Mouse (Mus musculus) liver, embryonic 13.5 days (tissue): ENCODE data around the gene Fbxl8. TPM values are rescaled to one million over a fixed set of nuclear protein-coding genes. Genes with fewer than 3 reads are reported as not detected.

Experiments
- ATAC-seq: fragments of 200-750 bp; cut with Nextera tagmentation; 2 replicates; pipeline ENCODE4 v1.8.0; 2017; ENCODE audit warnings: low read depth, mild to moderate bottlenecking, moderate number of reproducible peaks, moderate library complexity
- DNase-seq: peaks from one replicate; pipeline ENCODE4 v3.0.0; 2022
- H3K27ac ChIP-seq: fragments of 300-500 bp; sonication (generic); 2 replicates; pipeline ENCODE4 v1.5.1; 2015; ENCODE audit warnings: moderate library complexity, mild to moderate bottlenecking, inconsistent platforms
- H3K27me3 ChIP-seq: fragments of 300-500 bp; sonication (generic); 2 replicates; pipeline ENCODE4 v1.6.1; 2015; ENCODE audit warnings: mild to moderate bottlenecking, inconsistent platforms
- H3K36me3 ChIP-seq: fragments of 300-500 bp; sonication (generic); 2 replicates; pipeline ENCODE4 v1.6.1; 2015; ENCODE audit warnings: mild to moderate bottlenecking, inconsistent platforms
- H3K4me1 ChIP-seq: fragments of 300-500 bp; sonication (generic); replicated peaks from 2 replicates; pipeline ENCODE4 v1.6.1; 2015; ENCODE audit warnings: inconsistent platforms
- H3K4me2 ChIP-seq: fragments of 300-500 bp; sonication (generic); 2 replicates; pipeline ENCODE4 v1.6.1; 2015; ENCODE audit warnings: inconsistent platforms, mild to moderate bottlenecking, moderate library complexity
- H3K4me3 ChIP-seq: fragments of 300-500 bp; sonication (generic); replicated peaks from 2 replicates; pipeline ENCODE4 v1.5.1; 2015; ENCODE audit warnings: mild to moderate bottlenecking, inconsistent platforms
- H3K9ac ChIP-seq: fragments of 300-500 bp; sonication (generic); 2 replicates; pipeline ENCODE4 v1.6.1; 2015; ENCODE audit warnings: mild to moderate bottlenecking, inconsistent platforms
- H3K9me3 ChIP-seq: fragments of 300-500 bp; sonication (generic); replicated peaks from 2 replicates; pipeline ENCODE4 v1.6.1; 2016; ENCODE audit warnings: inconsistent platforms
- WGBS: fragments of 180-500 bp; shearing (Covaris S2); methylation state at CpG from one replicate; pipeline ENCODE4 v1.1.7; 2015; ENCODE audit not compliant: insufficient replicate concordance; 5-methylcytosine and 5-hydroxymethylcytosine counted together
- polyA plus RNA-seq: library from polyadenylated mRNA; unstranded; fragments of >200 nt; fragmentation: Nextera tagmentation; extraction: Ambion mirVana; gene quantifications from 2 replicates; pipeline ENCODE4 v1.2.1, GENCODE M21; 2015

Gene Fbxl8
- polyA plus RNA-seq, 1 experiment from 2014 or later, result 0.98 TPM

- peaks cover 47% of the 10 kb centered on the region for H3K36me3 ChIP-seq
- 76% methylated on average over 1 of the region's 1 CpGs for WGBS
Observed at GRCm38 (mm10) chr8:105235206-105235605, 29.2 kb upstream of the Fbxl8 start.

GRCm38 (mm10) chr8:105237442-105238142 lies 26.9 kb upstream of the Fbxl8 start:
- peaks cover 18% of the 10 kb centered on the region for H3K4me1 ChIP-seq
- DNase-seq (no peak), ATAC-seq (no peak)
- H3K36me3 ChIP-seq, result peaks cover 62% of the 10 kb centered on the region
- H3K27me3 ChIP-seq, result no peaks in the 10 kb centered on the region
- H3K4me3 ChIP-seq, result no peak overlapping the region
- no peak overlapping the region for H3K27ac ChIP-seq
- H3K4me2 ChIP-seq, result no peak overlapping the region
- H3K9ac ChIP-seq, result no peak overlapping the region
- H3K9me3 ChIP-seq, result no peaks in the 10 kb centered on the region
- WGBS, result 74% methylated on average over 14 of the region's 14 CpGs

More at GRCm38 (mm10) chr8:105235206-105235605, 29.2 kb upstream of the Fbxl8 start:
- DNase-seq, result no peak
- Histone ChIP-seq H3K27ac (no peak overlapping the region), H3K4me3 (no peak overlapping the region), H3K9ac (no peak overlapping the region), H3K9me3 (no peaks in the 10 kb centered on the region), H3K4me1 (peaks cover 33% of the 10 kb centered on the region), H3K27me3 (no peaks in the 10 kb centered on the region), H3K4me2 (no peak overlapping the region)
- ATAC-seq, result no peak

DNA sequence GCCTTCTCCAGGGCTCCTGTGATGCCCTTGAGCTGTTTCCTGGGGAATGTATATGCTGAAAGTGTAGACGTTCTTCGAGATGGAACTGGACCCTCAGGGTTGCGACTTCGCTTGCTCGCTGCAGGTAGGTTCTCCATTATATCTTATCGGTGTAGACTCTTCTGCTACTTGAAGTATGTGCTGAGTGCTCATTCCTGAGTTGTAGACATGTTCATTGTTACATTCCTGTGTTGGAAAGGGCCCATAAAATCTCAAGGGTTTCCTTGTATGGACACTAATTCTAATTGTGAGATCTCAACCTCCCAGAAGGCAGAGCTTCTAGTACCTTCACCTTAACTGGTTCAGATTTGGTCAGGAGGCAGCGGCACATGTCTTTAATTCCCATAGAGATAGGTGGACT lies 23.4 kb upstream of the Fbxl8 start:
- peaks cover 59% of the 10 kb centered on the region for H3K36me3 ChIP-seq
- DNase-seq (no peak), ATAC-seq (no peak)
- H3K9me3 ChIP-seq, result no peaks in the 10 kb centered on the region
- no peaks in the 10 kb centered on the region for H3K27me3 ChIP-seq
- WGBS, result 94% methylated on average over 7 of the region's 7 CpGs
- no peak overlapping the region for H3K9ac ChIP-seq
- peaks cover 3% of the 10 kb centered on the region; the same call in 1 of the 2 replicates for H3K4me1 ChIP-seq
- no peak overlapping the region for H3K4me2 ChIP-seq
- H3K27ac ChIP-seq, result no peak overlapping the region
- no peak overlapping the region for H3K4me3 ChIP-seq

- no peaks in the 10 kb centered on the region for H3K9me3 ChIP-seq
- WGBS, result 85% methylated on average over 6 of the region's 6 CpGs
- H3K36me3 ChIP-seq, result peaks cover 67% of the 10 kb centered on the region
- peaks cover 37% of the 10 kb centered on the region for H3K4me1 ChIP-seq
- no peak overlapping the region for H3K4me2 ChIP-seq
- no peak overlapping the region for H3K9ac ChIP-seq
- DNase-seq (no peak), ATAC-seq (no peak)
- no peak overlapping the region for H3K4me3 ChIP-seq
- H3K27ac ChIP-seq, result no peak overlapping the region
- peaks cover 15% of the 10 kb centered on the region; the same call in 1 of the 2 replicates for H3K27me3 ChIP-seq
Observed at GRCm38 (mm10) chr8:105251954-105252353, 12.5 kb upstream of the Fbxl8 start.

DNA sequence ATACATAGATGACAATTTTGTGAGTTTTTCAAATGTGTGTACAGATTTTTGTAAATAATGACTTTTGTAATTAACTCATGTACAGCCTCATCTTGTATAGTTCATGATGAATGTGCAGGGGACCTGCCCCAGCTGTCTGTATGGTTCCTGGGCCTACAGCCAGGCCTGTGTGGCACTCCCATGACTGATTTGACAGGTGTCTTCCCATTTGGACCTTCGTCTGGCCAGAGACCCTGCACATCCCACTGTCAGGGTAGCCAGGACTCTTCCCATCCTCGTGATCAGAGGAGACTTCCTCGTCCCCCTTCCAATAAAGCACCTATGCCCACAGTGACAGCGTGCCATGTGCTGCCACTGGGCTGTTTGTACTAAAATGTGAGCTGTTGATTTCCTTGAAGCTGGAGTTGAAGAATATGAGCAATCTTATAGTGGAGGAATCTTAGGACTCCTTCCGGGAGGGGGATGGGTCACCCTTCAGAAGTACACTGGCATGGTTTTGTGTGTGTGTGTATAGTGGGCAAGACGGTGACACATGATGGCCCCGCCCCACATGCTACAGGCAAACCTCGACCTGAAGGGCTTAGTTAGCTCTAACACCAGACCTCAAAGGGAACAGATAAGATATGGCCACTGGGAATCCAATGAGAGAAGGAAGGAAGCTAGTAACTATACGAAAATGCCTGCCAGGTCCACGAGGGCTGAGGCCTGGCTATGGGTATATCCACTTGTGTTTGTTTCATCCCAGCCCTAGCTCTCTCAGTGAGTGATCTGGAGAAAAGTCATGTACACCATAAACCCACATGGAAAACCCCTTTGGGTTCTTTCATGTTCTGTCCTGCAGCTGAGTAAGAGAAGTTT lies 11.5 kb upstream of the Fbxl8 start:
- no peak overlapping the region for H3K4me3 ChIP-seq
- peaks cover 21% of the 10 kb centered on the region for H3K27me3 ChIP-seq
- H3K4me1 ChIP-seq, result peaks cover 37% of the 10 kb centered on the region
- H3K4me2 ChIP-seq, result no peak overlapping the region
- ATAC-seq, result no peak
- H3K9ac ChIP-seq, result no peak overlapping the region
- no peaks in the 10 kb centered on the region for H3K9me3 ChIP-seq
- no peak overlapping the region for H3K27ac ChIP-seq
- DNase-seq, result no peak
- WGBS, result 53% methylated on average over 10 of the region's 10 CpGs
- peaks cover 58% of the 10 kb centered on the region for H3K36me3 ChIP-seq

DNA sequence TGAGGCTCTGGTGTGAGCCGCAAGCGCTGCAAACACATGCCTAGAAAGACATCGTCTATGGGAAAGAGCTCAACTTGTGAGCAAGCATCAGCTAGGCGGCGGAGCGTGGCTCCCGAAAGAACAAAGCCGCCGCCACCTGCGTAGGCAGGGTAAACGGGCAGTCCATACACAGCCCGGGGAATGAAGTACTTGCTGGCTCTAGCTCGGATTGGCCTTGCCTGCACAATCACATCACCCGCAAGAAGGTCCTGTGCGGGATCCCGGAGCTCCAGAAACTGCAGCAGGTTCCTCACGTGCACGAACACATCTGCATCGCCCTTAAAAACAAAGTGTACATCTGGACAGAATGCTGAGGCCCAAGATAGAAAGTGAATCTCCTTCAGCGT lies 10.7 kb upstream of the Fbxl8 start:
- H3K9ac ChIP-seq, result peak overlapping the region; percentile 80; the same call in 1 of the 2 replicates
- no peak for ATAC-seq
- WGBS, result 56% methylated on average over 20 of the region's 20 CpGs

GRCm38 (mm10) chr8:105254152-105254965 lies 10.1 kb upstream of the Fbxl8 start:
- H3K9me3 ChIP-seq, result no peaks in the 10 kb centered on the region
- H3K27ac ChIP-seq, result peak overlapping the region; percentile 86
- DNase-seq (peak; percentile 79), ATAC-seq (peak; percentile 92)
- H3K9ac ChIP-seq, result peak overlapping the region; percentile 80
- H3K27me3 ChIP-seq, result peaks cover 35% of the 10 kb centered on the region
- peaks cover 44% of the 10 kb centered on the region for H3K36me3 ChIP-seq
- peak overlapping the region; percentile 74 for H3K4me3 ChIP-seq
- peak overlapping the region; percentile 99 for H3K4me2 ChIP-seq
- H3K4me1 ChIP-seq, result peaks cover 47% of the 10 kb centered on the region
- WGBS, result under 1% methylated on average over 74 of the region's 74 CpGs

More for the DNA sequence above, 10.7 kb upstream of the Fbxl8 start:
- peaks cover 50% of the 10 kb centered on the region for H3K36me3 ChIP-seq
- peaks cover 29% of the 10 kb centered on the region for H3K27me3 ChIP-seq
- H3K4me2 ChIP-seq, result peak overlapping the region; percentile 99
- H3K9me3 ChIP-seq, result no peaks in the 10 kb centered on the region
- no peak overlapping the region for H3K27ac ChIP-seq
- no peak for DNase-seq
- peak overlapping the region; percentile 74 for H3K4me3 ChIP-seq
- peaks cover 41% of the 10 kb centered on the region for H3K4me1 ChIP-seq

DNA sequence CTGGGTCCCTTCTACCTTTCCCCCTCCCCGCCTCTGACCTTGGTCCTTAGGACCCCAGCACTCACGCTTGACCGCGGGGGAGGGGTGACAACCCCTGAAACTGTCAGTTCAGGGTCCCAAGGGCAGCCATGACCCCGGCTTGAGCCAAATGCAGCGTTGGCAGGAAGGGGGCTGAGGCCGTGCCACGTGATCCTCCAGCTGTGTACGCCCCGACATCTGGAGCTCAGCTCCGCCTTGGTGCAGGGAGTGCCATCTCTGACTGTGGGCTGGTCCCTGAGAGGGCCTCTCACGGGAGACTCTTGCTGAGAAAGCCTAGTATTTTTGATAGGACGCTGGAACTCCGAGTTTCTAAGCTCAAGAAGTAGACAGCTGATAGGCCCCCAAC lies 9.5 kb upstream of the Fbxl8 start, which contains the start of gene B3gnt9:
TSS of gene B3gnt9 (minus strand) at position 188 of the 385 bp plus-strand sequence.
- H3K9ac ChIP-seq, result peak within 1 kb of the TSS; percentile 80
- H3K4me2 ChIP-seq, result peak within 1 kb of the TSS; percentile 99
- DNase-seq, result peak; percentile 75
- peak within 1 kb of the TSS; percentile 86 for H3K27ac ChIP-seq
- peak within 1 kb of the TSS; percentile 74 for H3K4me3 ChIP-seq
- H3K27me3 ChIP-seq, result peaks cover 41% of the 10 kb centered on the region
- peaks cover 53% of the 10 kb centered on the region for H3K4me1 ChIP-seq
- peak; percentile 89 for ATAC-seq
- WGBS, result 2% methylated on average over 14 of the region's 14 CpGs
- H3K36me3 ChIP-seq, result peaks cover 38% of the 10 kb centered on the region
- H3K9me3 ChIP-seq, result no peaks in the 10 kb centered on the region

GRCm38 (mm10) chr8:105257318-105258114 lies 6.9 kb upstream of the Fbxl8 start:
- Histone ChIP-seq H3K9ac (no peak overlapping the region), H3K36me3 (peaks cover 13% of the 10 kb centered on the region), H3K4me1 (peaks cover 61% of the 10 kb centered on the region), H3K4me3 (no peak overlapping the region), H3K9me3 (no peaks in the 10 kb centered on the region), H3K27ac (no peak overlapping the region), H3K4me2 (no peak overlapping the region), H3K27me3 (peaks cover 54% of the 10 kb centered on the region)
- WGBS, result 66% methylated on average over 7 of the region's 7 CpGs
- DNase-seq, result no peak
- no peak for ATAC-seq

DNA sequence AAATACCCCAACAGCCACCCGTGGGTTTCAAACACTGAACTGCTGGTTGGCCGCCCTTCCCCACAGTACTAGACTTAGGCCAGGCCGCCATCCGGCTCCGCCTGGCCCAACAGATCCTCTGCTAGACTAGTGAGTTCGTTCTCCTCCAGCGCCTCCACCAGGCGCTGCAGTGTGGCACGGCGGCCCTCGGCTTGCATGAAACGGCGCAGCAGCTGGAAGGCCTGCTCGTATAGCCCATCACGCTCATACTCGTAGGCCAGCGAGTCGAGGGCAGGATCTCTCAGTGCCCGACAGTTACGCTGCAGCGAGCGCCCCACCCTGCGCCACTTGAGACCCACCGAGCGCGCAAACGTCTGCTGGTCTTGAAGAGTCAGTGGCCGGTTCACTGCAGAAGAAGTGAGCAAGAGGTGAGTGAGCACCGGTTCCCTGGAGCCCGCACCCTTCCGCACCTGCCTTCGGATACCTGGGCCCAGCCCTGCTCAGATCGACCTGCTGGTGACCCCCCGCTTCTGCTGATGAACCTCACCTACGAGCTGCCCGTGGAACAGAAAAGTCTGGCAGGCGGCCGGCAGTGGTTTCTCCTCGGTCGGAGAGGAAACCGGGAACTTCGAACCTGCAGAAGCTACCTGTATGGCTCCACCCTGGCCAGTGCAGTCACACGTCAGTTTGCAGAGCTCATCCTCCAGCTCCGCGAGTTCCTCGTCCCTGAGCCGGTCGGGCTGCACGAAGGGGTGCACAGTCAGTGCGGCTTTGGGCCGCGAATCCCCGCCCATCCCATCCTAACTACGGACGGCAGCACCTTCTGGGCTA lies 5.3 kb upstream of the Fbxl8 start:
- H3K27me3 ChIP-seq, result peaks cover 59% of the 10 kb centered on the region
- no peak overlapping the region for H3K27ac ChIP-seq
- peak overlapping the region; percentile 52 for H3K4me3 ChIP-seq
- no peaks in the 10 kb centered on the region for H3K36me3 ChIP-seq
- peak overlapping the region; percentile 44; the same call in 1 of the 2 replicates for H3K9ac ChIP-seq
- no peaks in the 10 kb centered on the region for H3K9me3 ChIP-seq
- peak overlapping the region; percentile 74 for H3K4me2 ChIP-seq
- WGBS, result 17% methylated on average over 55 of the region's 55 CpGs
- peaks cover 57% of the 10 kb centered on the region for H3K4me1 ChIP-seq
- no peak for DNase-seq
- no peak for ATAC-seq
